Mouse (Mus musculus) stomach, postnatal 0 days (tissue): ENCODE data around the gene Rab28.

Experiments
- CTCF ChIP-seq: IDR thresholded peaks from 2 replicates; pipeline ENCODE4 v1.5.1; 2016; ENCODE audit warnings: antibody characterized with exemption, low read depth, mild to moderate bottlenecking, moderate library complexity
- EP300 ChIP-seq: optimal IDR thresholded peaks from 2 replicates; pipeline ENCODE3; 2016; ENCODE audit warnings: antibody characterized with exemption

- no peak for TF ChIP-seq CTCF
- TF ChIP-seq EP300, result no peak
Measured at GRCm38 (mm10) chr5:41744898-41745780, 37.2 kb upstream of the Rab28 start.
